Mouse (Mus musculus): ENCODE results near the gene Nrxn1.

The Nrxn1 gene

DNA sequence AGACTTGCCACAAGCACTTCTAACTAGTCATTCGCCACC is at the start of gene Nrxn1:
TSS of gene Nrxn1 (minus strand) at position 30 of the 39 bp plus-strand sequence.
- no peak for DNase-seq (ENCODE audit: low spot score in 2 of 2)

DNA sequence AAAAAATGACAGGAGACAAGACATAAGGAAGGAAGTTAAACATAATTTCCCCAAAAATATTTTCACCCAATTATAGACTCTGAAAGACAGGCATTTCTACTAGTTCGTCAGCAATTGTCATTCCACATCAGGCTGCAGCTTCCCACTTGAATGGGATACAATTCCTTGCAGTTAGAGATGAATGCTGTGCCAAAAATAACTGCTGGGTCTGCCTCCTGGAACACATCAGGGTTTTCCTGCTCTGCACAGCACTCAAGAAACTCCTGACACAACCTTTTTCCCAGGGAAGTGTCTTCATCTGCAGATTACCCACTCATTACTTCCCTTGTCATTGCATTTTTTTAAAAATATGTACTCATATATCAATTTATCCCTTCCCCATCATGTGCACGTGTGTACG is 44.0 kb upstream of the Nrxn1 start:
- DNase-seq (ENCODE audit: low spot score in 2 of 2) = no peak

DNA sequence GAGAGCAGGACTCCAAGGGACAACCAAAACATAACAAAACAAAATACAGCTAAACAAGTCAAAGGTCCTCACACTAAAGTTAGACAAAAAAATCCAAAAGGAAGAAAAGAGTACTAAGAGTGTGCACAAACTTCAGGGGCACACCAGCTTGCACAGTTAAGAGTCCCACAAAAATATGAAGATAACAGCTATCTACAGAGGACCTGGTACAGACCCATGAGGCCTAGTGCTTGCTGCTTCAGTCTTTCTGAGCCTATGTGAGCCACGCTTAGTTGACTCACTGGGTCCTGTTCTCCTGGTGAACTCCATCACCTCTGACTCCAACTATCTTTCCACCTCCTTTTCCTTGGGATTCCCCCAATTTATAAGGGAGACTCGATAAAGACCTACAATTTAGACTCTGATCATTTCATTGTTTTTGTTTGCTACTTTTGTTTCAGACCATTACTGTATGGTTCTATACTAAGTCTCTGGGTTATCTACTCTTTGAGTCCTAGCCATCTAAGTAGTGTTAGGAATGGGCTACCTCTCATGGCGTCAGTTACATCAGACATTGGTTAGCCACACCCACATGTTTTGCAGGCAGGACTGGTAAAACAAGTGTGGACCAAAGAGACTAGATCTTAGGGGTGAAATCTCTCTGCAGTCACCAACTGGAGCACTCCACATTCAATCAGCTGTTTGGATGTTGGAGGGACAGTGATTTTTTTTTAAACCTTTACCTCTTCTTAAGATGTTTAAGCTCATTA is 20.2 kb upstream of the Nrxn1 start:
- no peak for DNase-seq (ENCODE audit: low spot score in 2 of 2)

DNA sequence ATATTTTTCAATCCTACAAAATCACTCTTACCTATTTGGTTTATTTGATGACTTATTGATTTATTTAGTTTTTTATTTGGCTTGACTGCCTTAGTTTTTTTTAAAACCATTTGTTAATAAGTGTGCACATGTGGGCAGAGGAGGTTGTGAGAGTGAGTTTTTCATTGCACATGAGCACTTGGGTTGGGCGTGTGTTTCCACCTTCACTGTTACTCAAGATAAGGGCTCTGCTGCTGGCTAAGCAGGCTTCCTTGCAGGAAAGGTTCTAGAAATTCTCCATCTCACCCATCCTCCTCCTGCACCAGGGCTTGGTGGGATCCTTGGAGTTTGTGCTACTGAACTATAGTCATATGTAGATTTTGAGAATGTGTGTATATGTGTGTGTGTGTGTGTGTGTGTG is 19.2 kb upstream of the Nrxn1 start:
- DNase-seq (ENCODE audit: low spot score in 2 of 2) = no peak

- DNase-seq (ENCODE audit: low spot score in 2 of 2) = peak; percentile 22 to 28
Observed at GRCm38 (mm10) chr17:91093081-91093875, 407 bp upstream of the Nrxn1 start.

GRCm38 (mm10) chr17:91092421-91093041 is 340 bp downstream of the Nrxn1 start:
- DNase-seq (ENCODE audit: low spot score in 2 of 2) = peak; percentile 81 to 87

GRCm38 (mm10) chr17:91090631-91091030 is 2.2 kb downstream of the Nrxn1 start:
- peak in 1 of 2 experiments; percentile 3 for DNase-seq (ENCODE audit: low spot score in 2 of 2)

DNA sequence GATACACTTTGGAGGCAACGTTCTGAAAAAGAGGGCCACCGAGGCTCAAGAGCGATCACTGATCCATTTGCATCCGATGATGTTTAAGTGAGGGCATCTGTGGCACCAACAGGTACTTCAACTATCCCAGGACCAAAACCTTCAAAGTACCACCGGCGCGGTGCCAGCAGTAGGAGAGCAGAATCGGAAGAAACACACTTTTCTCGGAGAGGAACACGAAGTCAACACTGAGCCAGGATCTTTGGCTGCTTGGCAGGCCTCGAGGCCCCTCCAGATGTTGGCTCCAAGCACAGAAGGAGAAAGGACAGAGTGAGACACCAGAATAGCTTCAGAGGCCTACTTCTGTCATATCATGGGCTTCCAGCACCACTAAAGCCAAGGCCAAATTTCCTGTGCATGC is 3.9 kb downstream of the Nrxn1 start:
- peak in 1 of 2 experiments; percentile 18 for DNase-seq (ENCODE audit: low spot score in 2 of 2)

- peak in 1 of 2 experiments; percentile 3 for DNase-seq (ENCODE audit: low spot score in 2 of 2)
Observed at GRCm38 (mm10) chr17:91088037-91088715, 4.7 kb downstream of the Nrxn1 start.

GRCm38 (mm10) chr17:91086412-91086811 is 6.5 kb downstream of the Nrxn1 start:
- no peak for DNase-seq (ENCODE audit: low spot score in 2 of 2)

- no peak for DNase-seq (ENCODE audit: low spot score in 2 of 2)
Observed at GRCm38 (mm10) chr17:91085416-91085815, 7.5 kb downstream of the Nrxn1 start.

DNA sequence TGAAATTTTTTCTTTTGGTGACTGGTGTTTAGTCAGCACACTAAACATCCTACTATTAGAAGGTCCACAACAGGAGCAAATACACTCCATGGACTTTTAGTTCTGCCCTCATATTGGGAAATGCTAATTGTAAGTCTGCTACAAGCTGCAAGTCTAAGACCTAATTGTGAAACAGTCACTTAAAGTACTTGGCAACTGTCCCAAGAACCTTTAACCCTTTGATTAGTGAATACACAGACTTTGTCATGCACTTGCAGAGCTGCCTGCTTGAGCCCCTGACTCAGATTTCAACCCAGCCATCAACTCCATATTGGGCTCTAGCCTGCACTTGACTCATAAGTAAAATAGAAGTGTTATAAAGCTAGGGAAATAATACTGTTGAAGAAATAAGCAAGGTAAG is 13.8 kb downstream of the Nrxn1 start:
- no peak for DNase-seq (ENCODE audit: low spot score in 2 of 2)

- no peak for DNase-seq (ENCODE audit: low spot score in 2 of 2)
Observed at GRCm38 (mm10) chr17:91074780-91075179, 18.1 kb downstream of the Nrxn1 start.

- no peak for DNase-seq (ENCODE audit: low spot score in 2 of 2)
Observed at GRCm38 (mm10) chr17:91033466-91033865, 59.4 kb downstream of the Nrxn1 start.

GRCm38 (mm10) chr17:91025061-91025623 is 67.7 kb downstream of the Nrxn1 start:
- no peak for DNase-seq (ENCODE audit: low spot score in 2 of 2)

GRCm38 (mm10) chr17:91007385-91008089 is 85.3 kb downstream of the Nrxn1 start:
- no peak for DNase-seq (ENCODE audit: low spot score in 2 of 2)

DNA sequence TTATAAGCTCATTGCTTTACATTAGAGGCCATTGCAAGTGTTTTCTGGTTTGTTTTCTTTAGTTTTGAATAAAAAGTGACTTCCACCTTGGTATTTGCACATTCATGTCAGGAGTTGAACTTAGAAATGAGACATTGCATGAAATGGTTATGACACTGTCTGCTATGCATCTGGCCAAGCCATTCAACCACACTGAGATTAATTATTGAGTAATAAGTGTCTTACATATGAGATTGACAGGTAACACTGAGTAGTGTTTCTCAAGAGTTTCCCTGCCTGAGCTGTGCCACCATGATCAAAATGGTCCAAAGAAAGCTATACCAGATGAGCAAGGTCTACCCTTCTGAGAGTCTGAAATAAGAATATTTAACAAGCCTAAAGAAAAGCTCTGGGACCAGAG is 92.5 kb downstream of the Nrxn1 start:
- no peak for DNase-seq (ENCODE audit: low spot score in 2 of 2)

- peak; percentile 14 to 17 for DNase-seq (ENCODE audit: low spot score in 2 of 2)
Observed at GRCm38 (mm10) chr17:90999667-91000154, 93.2 kb downstream of the Nrxn1 start.

- no peak for DNase-seq (ENCODE audit: low spot score in 2 of 2)
Observed at GRCm38 (mm10) chr17:90997714-90998113, 95.2 kb downstream of the Nrxn1 start.

DNA sequence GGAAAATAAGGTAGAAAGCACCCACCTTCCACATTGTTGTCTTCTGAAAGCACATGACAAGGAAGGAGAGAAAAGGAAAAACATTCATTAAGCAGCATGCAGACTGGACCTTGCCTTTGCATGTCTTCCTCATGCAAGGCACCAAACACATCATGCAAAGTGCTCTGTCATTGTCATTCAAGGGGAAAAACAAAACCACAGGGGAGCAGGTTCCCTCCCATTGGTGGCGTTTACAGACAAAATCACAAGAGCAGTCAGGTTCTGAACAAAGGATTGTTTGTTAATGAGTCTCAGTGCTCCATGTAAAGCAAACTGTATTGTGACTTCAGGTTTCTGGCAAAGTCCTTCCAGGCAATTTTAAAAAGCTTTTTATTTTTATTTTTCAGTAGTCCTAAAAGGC is 97.4 kb downstream of the Nrxn1 start:
- no peak for DNase-seq (ENCODE audit: low spot score in 2 of 2)

GRCm38 (mm10) chr17:90994247-90994646 is 98.6 kb downstream of the Nrxn1 start:
- no peak for DNase-seq (ENCODE audit: low spot score in 2 of 2)

DNA sequence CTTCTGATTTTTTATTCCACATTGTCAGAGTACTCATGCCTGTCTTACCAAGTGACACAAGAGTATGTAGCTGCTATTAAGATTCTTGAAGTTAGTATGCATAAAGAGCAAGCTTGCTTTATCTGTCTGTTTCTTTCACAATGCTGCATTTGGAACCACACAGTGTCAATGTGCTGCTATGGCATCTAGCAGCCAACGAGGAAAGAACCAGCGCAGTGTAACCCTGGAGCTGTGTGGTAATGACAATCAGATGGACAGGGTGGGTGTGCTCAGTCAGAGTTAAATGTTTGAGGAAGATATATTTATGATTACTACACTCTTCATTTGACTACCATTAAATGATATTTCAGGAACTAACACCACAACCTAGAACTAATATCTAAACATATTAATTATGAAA is 102.1 kb downstream of the Nrxn1 start:
- DNase-seq (ENCODE audit: low spot score in 2 of 2) = no peak
